Mouse (Mus musculus) heart, postnatal 14 days (tissue): Measurements from ENCODE around the gene Hoxd9. TPM values are rescaled to one million over a fixed set of nuclear protein-coding genes. Genes with fewer than 3 reads are reported as not detected.

Experiments
- DNase-seq, 2 experiments: peaks; one replicate each; pipeline ENCODE4 v3.0.0; 2021 to 2022
- intact Hi-C: fragments of 180-260 bp; cut with DNase I; formaldehyde crosslinking; loops from one replicate; pipeline ENCODE4 v1.15.1; 2025
- total RNA-seq, 2 experiments: library from RNA; stranded (reverse); gene quantifications; 2 replicates each; pipeline ENCODE4 v1.2.3; 2021

The Hoxd9 gene
- total RNA-seq, 2 experiments from 2014 or later, result 0.12 to 0.24 TPM

DNA sequence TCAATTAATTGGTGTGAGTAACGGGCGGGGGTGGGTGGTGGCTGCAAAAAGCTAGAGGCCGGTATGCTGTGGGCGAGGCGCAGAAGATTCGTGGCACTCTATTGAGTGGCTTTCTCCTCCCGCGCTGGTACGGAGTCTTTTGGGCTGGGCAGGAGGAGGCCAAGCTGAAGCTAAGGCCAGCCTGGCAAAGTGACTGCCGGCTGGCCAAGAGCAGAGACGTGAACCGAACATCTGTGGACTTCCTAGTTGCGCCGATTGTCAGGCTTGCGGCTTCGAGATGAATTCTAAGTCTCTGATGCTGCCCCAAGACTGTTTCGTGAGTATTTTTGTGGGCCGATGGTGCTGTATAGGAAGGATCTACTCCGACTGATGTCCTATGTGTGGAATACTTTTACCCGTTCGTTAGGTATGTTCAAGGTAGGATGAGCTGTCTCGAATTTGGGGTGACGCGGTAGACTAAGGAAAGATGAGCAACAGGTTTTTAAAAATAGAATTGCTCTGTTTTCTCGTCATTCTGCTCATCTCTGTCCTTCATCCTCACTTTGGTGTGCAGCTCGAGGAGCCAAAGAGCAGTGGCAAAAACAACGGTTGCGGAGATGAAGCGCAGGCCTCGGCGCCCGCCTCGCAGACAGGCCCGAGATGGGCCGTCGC, 30.2 kb upstream of the Hoxd9 start:
- intact Hi-C loops, result no loop called here

DNA sequence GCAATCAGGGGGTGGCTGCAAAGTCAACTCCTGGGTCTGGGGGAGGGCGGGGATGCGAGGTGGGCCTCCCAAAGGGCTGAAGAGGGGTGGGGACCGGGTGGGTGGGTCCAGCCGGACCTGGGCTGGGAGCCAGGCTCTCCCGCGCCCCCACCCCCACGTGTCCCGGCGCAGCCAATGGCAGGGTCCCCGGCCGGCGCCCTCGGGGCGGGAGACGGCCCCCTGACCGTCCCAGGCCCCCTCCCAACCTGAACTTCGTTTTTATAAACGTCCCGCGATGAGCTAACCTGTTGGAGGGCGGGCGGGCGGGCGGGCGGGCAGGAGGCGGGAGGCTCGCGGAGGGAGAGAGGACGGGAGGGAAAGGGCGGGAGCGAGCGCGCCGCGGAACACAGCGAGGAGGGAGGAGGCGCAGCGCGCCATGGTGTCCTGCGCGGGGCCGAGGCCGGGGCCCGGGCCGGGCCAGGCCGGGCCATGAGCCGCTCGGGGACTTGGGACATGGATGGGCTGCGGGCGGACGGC, 29.6 kb upstream of the Hoxd9 start, which contains the start of gene Hoxd13:
Hoxd13 (plus strand) TSS at position 469 of the 516 bp plus-strand sequence.
- no peak for DNase-seq
- intact Hi-C loops, result no loop called here

More for the DNA sequence above, 30.2 kb upstream of the Hoxd9 start:
- DNase-seq, result no peak

DNA sequence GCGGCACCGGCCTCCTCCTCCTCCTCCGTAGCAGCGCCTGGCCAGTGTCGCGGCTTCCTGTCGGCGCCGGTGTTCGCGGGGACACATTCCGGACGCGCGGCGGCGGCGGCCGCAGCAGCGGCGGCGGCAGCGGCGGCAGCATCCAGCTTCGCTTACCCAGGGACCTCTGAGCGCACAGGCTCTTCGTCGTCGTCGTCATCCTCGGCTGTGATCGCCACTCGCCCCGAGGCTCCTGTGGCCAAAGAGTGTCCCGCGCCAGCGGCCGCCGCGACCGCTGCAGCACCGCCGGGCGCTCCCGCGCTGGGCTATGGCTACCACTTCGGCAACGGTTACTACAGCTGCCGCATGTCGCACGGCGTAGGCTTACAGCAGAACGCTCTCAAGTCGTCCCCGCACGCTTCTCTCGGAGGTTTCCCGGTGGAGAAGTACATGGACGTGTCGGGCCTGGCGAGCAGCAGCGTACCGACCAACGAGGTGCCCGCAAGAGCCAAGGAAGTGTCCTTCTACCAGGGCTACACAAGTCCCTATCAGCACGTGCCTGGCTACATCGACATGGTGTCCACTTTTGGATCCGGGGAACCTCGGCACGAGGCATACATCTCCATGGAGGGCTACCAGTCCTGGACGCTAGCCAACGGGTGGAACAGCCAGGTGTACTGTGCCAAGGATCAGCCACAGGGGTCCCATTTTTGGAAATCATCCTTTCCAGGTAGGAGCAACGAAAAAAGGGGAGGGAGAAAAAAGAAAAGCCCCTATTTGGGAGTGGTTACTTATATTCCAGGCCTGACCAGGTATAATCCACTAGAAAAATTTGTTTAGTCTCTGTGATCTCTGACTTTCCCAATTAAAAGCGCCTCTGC, 28.9 kb upstream of the Hoxd9 start:
- intact Hi-C loops, result no loop called here
- DNase-seq, result no peak

DNA sequence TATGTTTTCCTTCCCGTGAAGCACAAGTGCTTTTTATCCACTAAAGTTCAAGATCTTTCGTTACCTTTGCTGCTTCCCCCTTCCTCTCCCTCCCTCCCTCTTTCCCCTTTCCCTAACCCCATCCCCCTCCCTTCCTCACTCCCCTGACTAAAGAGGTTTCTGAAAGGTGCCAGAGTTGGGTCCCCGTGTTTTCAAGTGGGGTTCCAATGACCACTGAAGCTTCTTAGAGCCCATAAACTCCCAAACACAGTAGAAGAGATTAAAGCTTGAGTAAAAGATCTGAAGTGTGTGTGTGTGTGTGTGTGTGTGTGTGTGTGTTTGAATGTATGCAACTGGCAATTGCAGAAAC, 28.3 kb upstream of the Hoxd9 start:
- no peak for DNase-seq
- intact Hi-C loops, result no loop called here

DNA sequence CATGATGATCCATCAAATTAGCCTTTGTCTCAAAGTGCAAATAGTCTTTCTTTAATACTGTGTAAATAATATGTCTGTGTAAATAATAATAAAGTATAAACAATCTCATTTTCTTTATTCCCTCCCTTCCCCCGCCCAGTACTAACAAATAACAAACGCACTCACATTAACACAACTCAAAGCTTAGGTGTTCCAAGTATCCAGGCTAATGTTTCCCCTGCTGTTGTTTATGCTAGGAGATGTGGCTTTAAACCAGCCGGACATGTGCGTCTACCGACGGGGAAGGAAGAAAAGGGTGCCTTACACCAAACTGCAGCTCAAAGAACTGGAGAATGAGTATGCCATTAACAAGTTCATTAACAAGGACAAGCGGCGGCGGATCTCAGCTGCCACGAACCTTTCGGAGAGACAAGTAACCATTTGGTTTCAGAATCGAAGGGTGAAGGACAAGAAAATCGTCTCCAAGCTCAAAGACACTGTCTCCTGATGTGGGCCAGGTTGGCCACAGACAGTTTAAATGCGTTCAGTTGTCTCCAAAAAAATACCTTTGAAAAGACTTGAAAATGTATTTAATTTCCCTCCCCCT, 27.8 kb upstream of the Hoxd9 start:
- intact Hi-C loops, result no loop called here
- DNase-seq, result no peak

DNA sequence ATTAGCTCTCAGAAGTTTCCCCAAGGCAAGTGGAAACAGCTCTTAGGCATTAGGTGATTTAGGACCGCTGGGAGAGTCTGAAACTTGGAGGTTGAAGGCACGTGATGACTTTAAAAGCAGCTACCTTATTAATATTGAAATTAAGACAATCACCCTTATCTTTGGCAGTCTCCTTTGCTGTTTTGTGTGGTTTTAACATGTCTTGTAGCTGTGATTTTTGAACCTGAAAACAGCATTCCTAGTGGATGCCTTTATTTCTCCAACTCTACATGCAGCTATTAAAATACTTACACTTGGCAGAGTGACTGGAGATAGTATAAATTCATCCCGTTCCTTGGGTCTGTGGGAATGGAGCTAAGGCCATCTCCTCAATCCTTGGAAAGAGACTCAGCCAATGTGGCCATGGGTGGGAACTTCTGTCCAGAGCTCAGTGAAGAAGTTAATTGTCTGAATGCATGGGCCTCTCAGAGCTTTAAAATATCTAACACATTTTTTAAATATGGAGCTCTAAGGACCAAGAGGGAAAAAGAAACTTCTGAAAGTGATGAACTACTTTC, 26.8 kb upstream of the Hoxd9 start:
- intact Hi-C loops, result no loop called here
- no peak for DNase-seq

DNA sequence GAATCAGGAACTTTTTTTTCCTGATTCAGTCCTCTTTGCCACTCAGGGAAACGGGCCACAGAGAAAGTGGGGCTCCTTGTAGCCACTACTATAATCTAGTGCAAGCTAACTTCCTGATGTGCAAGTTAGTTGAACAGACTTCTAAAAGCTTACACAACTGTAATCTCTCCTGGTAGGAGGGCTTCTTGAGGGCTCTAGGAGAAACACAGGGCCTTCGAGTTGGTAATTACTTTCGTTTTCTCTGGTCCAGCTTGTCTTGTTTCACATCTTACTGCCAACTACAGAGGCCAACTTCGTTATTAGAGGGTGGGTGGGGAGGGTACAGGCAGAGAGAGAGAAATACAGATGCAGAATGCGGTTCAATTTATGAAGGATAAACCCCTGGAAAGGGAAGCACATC, 25.7 kb upstream of the Hoxd9 start:
- DNase-seq, result no peak
- intact Hi-C loops, result loop anchor here (2.0 kb wide), 1 partner anchor 705 kb away; no protein-coding TSS in a partner anchor

DNA sequence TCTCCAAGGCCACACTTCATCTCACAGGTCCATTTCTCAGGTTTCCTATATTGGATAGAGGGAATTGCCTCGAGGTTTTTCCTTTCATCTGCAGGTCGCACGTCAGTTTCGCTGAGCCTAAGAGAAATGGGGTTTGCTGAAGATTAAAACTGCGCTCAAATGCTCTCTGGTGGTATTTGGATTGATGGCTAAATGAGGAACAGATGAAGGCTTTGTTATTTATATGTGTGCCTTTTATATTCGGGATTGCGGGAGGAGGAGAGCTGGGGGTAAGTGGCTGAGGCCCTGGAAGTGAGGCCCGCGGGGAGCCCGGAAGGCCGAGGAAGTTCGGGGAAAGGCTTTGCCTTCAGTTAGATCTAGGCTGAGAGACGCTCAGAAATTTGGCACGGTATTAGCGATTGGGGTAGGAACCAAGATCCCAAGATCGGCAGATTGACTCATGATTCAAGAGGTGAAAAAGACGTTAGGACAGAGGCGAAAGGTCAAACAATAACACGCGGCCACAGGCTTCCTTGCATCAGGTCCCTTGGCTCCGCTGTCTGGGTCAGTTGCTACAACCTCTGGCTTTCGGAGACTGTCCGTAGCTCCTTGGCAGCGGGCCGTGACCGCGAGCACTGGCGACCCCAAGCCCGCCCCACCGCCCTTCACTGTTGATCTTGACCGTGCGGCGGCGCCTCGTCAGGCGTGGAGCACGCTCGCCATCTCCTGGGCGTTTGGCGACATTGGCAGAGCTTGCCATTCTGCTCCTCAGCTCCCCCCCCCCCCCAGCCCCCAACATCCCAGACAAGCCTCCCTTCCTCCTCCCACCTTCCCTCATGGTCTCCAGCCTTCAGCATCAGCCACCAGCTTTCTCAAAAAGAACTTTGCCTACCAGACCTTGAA, 24.8 kb upstream of the Hoxd9 start:
- peak in 1 of 2 experiments; percentile 66 for DNase-seq
- intact Hi-C loops, result loop anchor here (2.0 kb wide), 1 partner anchor 706 kb away; no protein-coding TSS in a partner anchor

DNA sequence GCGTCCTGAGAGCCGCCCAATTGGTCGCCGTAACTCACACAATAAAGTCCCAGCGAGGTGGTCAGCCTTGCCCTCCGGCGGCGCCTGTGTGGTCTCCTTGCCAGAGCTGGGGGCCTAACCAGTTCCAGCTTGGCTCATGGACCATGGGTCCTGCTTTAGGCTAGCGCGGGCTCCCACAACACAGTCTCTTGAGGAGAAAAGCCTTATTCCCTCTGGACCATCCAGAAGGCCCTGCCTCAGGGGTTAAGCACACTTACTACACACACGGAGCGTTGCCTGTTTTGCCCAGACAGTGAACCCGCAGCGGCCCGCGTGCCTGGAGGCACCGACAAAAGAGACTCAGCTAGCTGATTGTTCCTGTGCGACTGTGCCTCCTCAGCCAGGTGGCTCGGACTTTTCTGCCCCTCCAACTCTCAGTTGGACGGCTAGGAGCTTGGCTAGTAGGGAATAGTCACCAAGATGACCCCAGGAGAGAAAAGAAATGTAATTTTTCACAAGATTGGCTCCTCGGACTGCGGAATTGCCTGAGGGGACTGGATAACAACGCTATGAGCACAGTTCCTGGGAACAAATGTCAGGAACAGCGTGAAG, 23.6 kb upstream of the Hoxd9 start:
- intact Hi-C loops, result loop anchor here (2.0 kb wide), 1 partner anchor 707 kb away; no protein-coding TSS in a partner anchor
- no peak for DNase-seq

DNA sequence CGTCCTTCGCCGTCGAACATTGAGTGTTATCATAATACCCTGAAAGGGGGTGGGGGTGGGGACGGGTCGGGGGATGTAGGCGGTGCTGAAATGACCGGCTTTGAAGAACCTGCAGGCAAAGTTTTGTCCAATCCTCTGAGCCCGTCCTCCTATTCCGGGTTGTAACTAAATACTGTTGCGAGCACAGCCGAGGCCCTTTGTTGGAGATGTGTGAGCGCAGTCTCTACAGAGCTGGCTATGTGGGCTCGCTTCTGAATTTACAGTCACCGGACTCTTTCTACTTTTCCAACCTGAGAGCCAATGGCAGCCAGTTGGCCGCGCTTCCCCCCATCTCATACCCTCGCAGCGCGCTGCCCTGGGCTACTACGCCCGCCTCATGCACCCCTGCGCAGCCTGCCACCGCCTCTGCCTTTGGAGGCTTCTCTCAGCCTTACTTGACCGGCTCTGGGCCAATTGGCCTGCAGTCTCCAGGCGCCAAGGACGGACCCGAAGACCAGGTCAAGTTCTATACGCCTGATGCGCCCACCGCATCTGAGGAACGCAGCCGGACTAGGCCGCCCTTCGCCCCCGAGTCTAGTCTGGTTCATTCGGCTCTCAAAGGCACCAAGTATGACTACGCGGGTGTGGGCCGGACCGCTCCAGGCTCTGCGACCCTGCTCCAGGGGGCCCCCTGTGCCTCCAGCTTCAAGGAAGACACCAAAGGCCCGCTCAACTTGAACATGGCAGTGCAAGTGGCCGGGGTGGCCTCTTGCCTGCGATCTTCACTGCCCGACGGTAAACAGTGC, 22.5 kb upstream of the Hoxd9 start, which contains the start of gene Hoxd12:
Hoxd12 (plus strand) TSS at position 133 of the 785 bp plus-strand sequence.
- intact Hi-C loops, result no loop called here
- no peak for DNase-seq

DNA sequence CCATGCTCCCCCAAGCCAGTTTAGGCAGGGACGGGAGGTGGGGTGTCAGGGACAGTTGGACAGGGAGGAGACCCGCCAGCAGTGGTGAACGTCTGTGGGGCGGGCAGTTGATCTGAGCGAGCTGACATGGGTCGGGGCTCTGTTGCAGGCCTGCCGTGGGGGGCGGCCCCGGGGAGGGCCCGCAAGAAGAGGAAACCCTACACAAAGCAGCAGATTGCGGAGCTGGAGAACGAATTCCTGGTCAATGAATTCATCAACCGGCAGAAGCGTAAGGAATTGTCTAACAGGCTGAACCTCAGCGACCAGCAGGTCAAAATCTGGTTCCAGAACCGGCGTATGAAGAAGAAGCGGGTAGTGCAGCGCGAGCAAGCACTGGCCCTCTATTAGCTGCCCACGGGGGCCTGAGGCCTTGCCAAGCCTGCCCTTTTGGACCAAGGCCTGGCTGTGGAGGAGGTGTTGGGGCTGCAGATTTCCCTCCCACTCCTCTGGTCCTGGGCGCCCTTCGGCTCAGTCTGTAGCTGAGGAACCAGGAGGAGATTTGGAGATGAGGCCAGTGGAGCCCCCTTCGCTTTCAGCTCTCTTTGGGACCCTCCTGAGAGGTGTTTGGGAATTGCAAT, 21.8 kb upstream of the Hoxd9 start:
- intact Hi-C loops, result no loop called here
- DNase-seq, result no peak

DNA sequence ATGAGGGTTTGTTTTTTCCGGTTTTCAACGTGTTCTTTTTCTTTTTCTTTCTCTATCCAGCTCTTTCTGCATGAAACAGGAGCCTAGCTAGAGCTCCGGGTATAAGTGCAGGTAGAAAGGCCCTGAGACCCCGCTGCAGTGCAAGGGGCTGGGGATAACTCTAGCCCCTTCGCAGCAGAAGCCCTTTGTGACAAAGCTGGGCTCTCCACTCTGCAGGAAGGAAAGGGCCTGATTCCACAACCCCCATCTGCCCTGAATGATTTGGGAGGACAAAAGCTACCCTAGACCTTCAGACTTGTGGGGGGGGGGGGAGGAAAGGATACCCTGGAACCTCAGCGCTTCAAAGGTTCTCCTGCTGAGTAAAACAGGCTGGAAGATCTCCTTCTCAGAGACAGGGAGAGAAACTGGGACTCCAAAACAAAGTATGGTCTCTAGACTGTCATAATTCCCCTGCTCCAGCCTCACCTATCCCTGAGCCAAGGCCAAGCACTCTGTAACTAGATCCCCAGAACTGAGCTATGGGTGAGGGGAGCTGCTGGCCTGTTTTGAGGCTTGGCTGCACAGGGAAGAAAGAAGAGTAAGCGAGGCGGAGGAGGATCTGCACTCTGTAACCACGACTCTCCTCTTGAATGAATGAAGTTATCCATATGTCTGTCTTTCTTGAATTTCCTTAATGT, 21.0 kb upstream of the Hoxd9 start:
- DNase-seq, result no peak
- intact Hi-C loops, result no loop called here

DNA sequence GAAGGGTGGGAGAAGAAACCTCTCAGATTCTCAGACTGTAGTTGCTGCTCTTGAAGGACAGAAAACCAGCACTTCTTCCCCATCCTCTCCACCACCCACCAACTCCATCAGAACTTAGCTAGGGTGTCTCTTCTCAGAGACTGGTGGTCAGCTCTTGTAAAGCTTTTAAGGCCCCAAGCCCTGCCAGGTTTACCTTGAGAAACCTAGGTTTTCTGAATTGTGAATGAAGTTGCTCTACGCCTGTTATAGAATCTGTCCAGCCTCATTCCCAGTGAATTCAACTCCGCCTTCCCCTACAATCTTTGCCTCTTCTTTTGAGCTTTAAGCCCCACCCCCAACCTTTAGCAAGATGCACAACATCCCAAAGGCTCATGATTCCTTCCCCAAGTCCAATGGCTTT, 20.4 kb upstream of the Hoxd9 start:
- intact Hi-C loops, result no loop called here
- DNase-seq, result no peak

DNA sequence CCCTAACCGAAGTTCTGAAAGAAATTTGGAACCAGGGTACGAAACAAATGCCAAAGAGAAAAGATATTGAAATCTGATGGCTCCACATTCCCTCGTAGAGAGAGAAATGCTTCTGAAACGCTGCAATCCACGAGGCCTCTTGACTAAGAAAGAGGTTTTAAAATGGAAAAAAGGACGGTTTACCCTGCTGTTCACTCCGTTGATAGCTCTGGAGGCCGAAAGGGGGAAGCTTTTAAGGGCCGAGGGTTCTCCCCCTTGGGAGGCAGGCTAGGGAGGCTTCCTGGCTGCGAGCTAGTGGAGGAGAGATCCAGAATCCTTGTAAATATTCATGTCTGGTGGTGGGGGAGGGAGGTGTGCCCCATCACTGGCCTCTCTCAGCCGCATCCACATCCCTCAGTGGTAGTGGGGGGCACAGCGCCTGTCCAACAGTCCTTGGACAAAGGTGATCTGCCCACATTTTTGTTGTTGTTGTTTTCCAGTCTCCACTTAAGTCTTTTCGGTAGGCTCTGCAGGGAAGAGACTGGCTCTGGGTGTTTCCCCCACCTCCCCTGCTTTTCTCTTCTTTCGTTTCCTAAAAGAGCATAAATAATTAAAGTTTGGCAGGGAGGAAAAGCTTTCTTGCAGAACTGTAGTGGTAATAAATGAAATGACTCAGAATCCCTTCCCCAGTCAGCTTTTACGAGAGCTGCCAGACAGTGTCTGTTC, 18.5 kb upstream of the Hoxd9 start, which contains the start of gene Hoxd11:
Hoxd11 (plus strand) TSS at position 667 of the 705 bp plus-strand sequence.
- no peak for DNase-seq
- intact Hi-C loops, result no loop called here

DNA sequence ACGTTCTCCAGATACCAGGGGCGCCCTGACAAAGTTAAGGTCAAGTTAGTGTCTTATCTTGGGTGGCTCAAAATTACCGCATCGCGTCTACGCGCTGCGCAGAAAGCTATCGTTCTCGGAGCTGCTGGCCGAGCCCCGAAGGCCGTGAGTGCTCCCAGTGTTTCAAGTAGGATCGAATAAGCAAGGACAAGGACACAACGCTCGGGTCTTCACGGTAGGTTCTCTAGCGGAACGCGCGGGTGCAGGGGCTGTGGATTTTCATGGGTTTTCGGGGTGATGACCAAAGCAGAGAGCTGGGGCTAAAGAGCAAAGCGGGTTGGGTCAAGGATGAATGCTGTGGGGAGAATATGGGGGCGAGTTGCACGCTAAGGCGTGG, 17.9 kb upstream of the Hoxd9 start:
- DNase-seq, result no peak
- intact Hi-C loops, result no loop called here

DNA sequence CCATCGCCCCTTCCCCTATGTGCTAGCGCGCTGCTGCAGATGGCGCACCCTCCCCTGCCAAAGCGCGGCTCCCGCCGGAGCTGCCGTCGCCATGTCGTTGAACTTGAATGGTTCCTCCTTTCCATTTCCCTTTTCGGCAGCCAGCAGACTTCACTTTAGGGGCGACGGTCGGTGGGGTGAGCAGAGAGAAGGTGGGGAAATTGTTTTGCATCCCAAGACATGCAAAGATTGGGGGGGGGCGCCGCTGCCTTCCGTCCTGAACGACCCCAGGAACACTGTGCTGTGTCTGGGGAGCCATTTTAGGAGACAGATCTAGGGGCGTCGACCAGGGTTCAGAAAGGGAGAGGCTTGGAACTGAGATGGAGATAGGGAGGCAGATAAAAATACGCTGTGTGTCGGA, 17.5 kb upstream of the Hoxd9 start:
- intact Hi-C loops, result no loop called here
- DNase-seq, result no peak
